Mouse (Mus musculus) cortical plate, adult 2 months (tissue): Measurements from ENCODE around the gene Prpf6.

Source experiments
- CTCF ChIP-seq: fragments of 200-500 bp; IDR thresholded peaks from 2 replicates; pipeline ENCODE4 v1.5.1; 2011; ENCODE audit warnings: mild to moderate bottlenecking, control low read depth, low read length; ENCODE audit not compliant: insufficient read depth; ENCODE audit errors: extremely low read depth
- POLR2A ChIP-seq: fragments of 200-500 bp; IDR thresholded peaks from 2 replicates; pipeline ENCODE4 v1.6.1; 2011; ENCODE audit warnings: mild to moderate bottlenecking, low read length, control low read depth; ENCODE audit not compliant: insufficient read depth; ENCODE audit errors: extremely low read depth

GRCm38 (mm10) chr2:181576613-181577012, 15.1 kb upstream of the Prpf6 start:
- TF ChIP-seq POLR2A (no peak), CTCF (no peak)
